Mouse (Mus musculus) layer of hippocampus, postnatal 25 days (tissue): ENCODE measurements around the gene Peli3. TPM values are rescaled to one million over a fixed set of nuclear protein-coding genes. Genes with fewer than 3 reads are reported as not detected.
A peak's percentile ranks its signal among the peaks of the same experiment; 100 is the strongest.
"Not testable (repeated sequence)": the region's sequence is repeated elsewhere in the genome, so short reads cannot be mapped to it uniquely, and the experiment has no call there.

Experiments
- DNase-seq, 2 experiments: peaks; one replicate each; pipeline ENCODE4 v3.0.0; 2022; ENCODE audit warnings: mixed read lengths in 2 of 2, low spot score in 1 of 2; ENCODE audit errors: extremely low spot score in 1 of 2
- total RNA-seq, 2 experiments: library from RNA; stranded (reverse); gene quantifications; 2 replicates each; pipeline ENCODE4 v1.2.3; 2021

Peli3 gene
- 10 to 100 TPM; 20.2 to 20.9 TPM for total RNA-seq

DNA sequence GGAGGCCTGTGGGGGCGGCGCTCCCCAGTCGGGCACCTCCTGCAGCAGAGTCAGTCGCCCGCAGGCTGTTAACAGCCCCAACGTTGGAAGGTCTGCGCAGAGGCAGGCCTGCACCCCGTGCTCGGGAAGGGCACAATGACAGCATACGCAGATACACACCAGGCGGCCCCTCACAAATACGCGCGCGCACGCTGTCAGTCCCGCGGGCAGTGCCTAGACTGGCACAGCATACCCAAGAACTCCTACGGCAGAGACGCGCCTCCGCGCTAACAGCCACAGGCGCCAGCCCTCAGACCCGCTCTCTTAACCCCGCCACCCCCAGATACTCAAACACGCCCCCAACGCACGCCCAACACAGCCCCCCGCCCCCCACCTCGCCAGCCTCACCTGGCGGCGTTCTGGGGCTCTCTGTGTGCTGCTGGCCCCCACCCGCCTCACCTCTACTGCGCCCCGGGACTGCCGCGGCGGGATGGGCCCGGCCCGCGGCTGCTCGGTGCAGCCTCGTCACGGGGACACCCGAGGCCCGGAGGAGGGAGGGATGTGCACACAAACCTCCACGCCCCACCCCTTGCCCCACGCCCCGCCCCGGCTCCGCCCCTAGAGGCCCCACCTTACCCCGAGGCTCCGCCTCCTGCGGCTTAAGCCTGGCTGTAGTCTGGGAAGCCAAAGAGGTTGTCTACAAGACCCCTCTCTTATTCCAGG lies at the start of gene Peli3:
TSS of gene Peli3 (minus strand) at position 577 of the 702 bp plus-strand sequence.
- peak; percentile 66 for DNase-seq

DNA sequence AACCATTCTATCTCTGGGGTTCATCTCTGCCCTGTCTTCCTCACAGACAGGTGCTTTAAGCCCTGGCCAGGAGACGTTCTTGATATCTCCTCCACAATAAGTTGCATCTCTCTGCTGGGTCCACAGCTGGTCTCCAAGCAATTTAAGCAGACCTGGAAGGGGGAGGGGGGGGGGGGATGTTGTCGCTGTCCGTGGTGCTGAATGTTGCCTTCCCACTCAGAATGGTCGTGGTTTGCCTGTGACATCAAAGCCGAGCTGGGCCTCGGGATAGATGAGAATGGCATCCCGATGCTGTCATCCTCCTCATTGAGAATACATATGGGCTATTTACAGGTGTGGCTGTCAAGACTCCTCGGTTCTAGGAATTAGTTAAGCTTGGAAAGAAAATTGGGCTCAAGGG lies 49.4 kb upstream of the Peli3 start:
- DNase-seq, result no peak

DNA sequence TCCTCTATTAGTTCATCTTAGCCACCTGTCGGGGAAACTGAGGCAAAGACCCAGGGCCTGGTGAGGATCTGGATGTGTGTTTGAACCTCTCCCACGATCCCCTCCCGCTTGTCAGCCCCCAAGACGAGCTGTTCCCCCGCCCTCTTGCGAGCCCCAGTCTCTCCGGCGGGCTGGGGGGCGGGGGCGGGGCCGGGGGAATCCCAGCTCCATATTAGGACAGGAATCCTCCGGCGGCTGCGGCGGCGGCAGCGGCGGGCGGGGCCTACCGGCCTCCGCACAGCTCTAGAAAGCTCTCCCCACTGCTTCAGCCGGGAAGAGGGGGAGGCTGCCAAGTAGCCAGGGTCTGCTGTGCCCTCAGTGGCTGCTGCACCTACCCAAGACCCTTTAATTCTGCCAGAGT lies 47.8 kb upstream of the Peli3 start:
- DNase-seq, result no peak

- DNase-seq, result no peak
These were observed 47.3 kb upstream of the Peli3 start, which contains the start of gene Npas4 for GRCm38 (mm10) chr19:4990256-4990625. Gene Npas4, minus strand, starts transcription at chr19:4990316.

DNA sequence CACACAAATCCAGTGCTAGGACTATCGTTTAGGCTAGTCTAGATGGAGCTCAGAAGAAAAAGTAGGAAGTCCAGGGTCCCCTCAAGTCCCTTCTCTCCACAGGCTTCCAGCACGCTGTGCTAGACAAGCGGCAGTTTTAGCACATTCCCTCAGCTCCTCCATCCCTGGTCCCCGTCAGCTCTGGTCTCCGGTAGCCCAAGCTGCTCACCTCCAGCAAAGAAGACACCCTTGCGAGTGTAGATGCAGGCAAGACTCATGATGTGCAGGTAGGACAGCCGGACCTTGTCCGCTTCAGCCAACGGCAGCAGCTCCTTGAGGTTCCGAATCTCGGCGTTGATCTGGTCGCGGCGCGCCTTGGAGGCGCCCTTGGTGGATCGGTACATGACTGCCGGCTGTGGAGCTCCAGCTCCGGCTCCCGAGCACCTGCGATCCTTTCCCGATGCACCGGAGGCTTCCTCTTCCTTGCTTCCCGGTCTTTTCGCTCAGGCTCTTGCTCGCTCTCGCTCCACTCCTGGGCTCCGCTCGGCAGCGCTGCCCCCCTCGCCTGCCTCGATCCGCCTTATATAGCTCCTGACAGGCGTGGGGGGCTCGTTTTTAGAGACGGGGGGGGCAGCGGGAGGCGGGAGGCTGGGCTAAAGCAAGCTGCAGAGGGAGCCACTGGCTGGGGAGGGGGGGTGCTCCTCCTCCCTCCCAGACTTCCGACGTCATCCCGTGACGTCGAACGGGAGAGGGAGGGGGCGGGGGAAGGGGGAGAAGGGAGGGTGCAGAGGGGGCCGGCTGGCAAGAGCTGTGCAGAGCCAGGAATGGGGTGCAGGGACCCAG lies 46.7 kb upstream of the Peli3 start:
- peak; percentile 69 to 83 for DNase-seq

DNA sequence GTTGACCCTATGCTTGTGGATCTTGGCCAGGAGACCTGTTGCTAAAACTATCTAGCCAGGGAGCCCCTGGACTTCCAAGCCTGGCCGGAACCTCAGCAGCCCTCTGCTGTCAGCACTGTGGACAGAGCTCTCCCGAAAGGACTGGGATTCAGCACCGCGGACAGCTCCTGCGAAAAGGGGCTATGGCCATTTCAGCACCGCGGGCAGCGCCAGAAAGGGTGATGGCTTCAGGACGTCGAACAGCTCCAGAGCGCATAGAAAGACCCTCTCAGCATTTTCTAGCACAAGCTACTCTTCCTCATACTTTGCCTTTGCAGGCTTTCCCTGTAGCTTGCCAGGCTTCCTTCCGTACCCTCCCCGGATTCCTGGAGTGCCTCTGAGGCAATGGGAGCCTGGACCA lies 46.1 kb upstream of the Peli3 start:
- DNase-seq, result peak; percentile 67 to 86

GRCm38 (mm10) chr19:4981767-4982166 lies 38.8 kb upstream of the Peli3 start:
- DNase-seq, result peak in 1 of 2 experiments; percentile 51

DNA sequence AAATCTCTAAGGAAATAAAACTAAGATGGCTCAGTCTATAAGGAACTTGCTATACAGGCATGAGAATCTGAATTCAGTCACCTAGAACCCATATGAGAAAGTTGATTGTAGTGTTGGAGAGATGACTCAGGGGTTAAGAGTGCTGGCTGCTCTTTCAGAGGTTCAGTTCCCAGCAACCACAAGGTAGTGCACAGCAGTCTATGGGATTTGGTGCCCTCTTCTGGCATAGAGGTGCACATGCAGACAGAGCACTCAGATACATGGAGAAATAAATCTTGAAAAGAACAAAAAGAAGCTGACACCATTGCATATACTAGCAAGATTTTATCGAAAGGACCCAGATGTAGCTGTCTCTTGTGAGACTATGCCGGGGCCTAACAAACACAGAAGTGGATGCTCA lies 25.3 kb upstream of the Peli3 start:
- DNase-seq, result no peak

GRCm38 (mm10) chr19:4961928-4962601 lies 19.1 kb upstream of the Peli3 start, which contains the start of gene Mrpl11:
Gene Mrpl11, plus strand, starts transcription at chr19:4962147.
- DNase-seq, result peak; percentile 74 to 82

GRCm38 (mm10) chr19:4948641-4949040 lies 5.7 kb upstream of the Peli3 start:
- not testable (repeated sequence) for DNase-seq

DNA sequence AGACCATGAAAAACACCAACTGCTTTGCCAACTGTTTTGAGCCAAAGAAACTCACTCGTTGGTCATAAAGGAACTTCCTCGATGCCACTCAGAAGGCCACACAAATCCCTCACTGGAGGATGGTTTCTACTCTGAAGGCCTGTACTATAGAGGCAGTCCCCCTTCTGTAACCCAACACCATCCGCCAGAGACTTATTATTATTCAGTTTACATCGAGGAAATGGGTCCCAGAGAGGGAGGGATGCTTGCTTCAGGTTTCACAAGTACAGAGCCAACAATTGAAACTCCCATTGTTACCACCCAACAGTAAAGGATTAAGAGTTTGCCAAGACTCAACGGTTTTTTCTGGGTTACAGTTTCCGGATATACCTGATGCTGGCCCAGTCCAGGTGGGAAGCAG lies 2.6 kb upstream of the Peli3 start:
- DNase-seq, result no peak

GRCm38 (mm10) chr19:4943253-4943588 lies 294 bp upstream of the Peli3 start:
- no peak for DNase-seq

DNA sequence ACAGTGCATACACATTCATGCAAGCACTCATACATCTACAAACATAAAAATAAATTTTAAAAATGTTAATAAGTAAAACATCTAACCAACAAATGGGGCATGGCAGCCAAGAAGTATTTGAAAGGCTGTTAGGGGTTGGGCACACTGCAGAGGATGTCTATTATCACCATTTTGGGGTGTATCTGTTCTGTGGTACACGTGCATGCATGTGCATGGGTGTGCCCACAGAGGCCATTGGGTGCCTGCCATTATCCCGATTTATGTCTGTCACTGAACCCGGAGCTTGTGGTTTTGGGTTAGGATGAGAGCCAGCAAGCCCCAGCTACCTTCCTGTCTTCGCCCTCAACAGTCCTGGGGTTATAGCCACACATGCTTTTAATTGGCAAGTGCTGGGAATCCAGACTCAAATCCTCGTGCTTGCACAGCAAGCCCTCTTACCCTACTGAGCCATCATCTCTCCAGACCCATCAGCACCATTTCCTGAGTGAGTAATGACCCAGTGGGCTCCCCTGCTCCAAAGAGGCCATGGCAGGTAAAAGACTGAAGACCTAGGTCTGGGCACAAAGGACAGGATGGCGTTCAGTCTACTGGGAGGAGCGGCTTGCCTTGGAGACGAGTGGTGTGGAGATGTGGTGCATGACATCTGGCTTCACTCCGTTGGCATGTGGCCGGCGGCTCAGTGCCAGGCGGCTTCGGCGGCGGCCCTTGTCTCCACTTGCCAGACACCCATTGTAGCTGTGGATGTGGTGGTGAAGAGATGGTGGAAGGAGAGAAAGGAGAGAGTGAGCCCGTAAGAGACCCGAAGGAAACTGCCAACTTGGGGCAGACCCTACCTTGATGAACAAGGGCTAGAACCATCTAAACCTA lies 5.2 kb downstream of the Peli3 start:
- DNase-seq, result no peak

GRCm38 (mm10) chr19:4936896-4937295 lies 6.0 kb downstream of the Peli3 start:
- DNase-seq, result no peak

GRCm38 (mm10) chr19:4928781-4929180 lies 14.1 kb downstream of the Peli3 start:
- DNase-seq, result no peak

GRCm38 (mm10) chr19:4927904-4928531 lies 14.9 kb downstream of the Peli3 start, which contains the start of gene Dpp3:
Gene Dpp3, minus strand, starts transcription at chr19:4928287.
- DNase-seq, result peak; percentile 94 to 96

GRCm38 (mm10) chr19:4925121-4925860 lies 17.6 kb downstream of the Peli3 start:
- no peak for DNase-seq

- DNase-seq, result no peak
These were observed 23.3 kb downstream of the Peli3 start for GRCm38 (mm10) chr19:4919652-4920051.

GRCm38 (mm10) chr19:4916827-4917226 lies 26.1 kb downstream of the Peli3 start:
- DNase-seq, result no peak
